Mouse (Mus musculus) G1E-ER4 (cell line): ENCODE measurements around the gene Helz. TPM values are rescaled to one million over a fixed set of nuclear protein-coding genes. Genes with fewer than 3 reads are reported as not detected.

Source experiments
- GATA1 ChIP-seq: IDR thresholded peaks from one replicate; pipeline ENCODE4 v1.8.0; 2012; ENCODE audit warnings: low read length, inconsistent platforms
- polyA plus RNA-seq: library from polyadenylated mRNA; stranded (reverse); fragments of >175 nt; gene quantifications from 2 replicates; pipeline ENCODE4 v1.2.3, GENCODE M21; 2012

Helz gene
- polyA plus RNA-seq, 1 experiment = 76.9 TPM

DNA sequence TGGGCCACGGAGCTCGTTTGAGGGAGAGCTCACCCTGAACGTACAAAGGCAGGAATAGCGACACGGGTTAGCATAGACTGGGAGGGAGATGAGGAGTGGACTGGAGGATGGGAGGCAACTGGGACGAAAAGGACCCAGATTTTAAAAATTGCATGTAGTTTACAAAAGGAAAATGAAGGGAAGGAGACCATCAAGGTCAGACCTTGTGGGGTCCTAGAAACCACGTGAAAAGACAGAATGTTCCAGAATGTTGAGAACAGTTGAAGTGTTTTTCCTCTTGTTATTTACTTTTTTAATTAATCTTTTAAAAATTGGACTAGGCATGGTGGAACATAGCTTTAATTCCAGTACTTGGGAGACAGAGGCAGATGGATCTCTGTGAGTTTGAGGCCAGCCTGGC is 173.3 kb downstream of the Helz start:
- TF ChIP-seq GATA1 = no peak

DNA sequence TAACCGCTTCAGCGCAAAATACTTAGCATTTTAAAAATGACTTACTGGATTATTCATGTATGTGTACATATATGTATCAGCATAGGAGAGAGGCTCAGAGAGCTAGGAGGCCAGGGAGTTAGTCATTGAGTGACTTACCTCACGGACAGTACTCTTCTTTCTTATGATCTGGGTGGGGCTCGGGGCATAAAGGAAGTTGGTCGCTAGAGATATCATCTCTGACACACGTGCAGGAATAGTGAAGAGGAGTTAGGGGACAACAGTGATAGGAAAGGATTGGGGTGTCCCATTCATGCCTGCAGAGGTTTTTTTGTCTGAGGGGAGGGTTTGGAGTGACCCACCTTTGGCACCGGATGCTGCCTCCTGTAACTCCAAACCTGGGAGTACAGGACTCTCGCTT is 176.9 kb downstream of the Helz start:
- TF ChIP-seq GATA1 = no peak

DNA sequence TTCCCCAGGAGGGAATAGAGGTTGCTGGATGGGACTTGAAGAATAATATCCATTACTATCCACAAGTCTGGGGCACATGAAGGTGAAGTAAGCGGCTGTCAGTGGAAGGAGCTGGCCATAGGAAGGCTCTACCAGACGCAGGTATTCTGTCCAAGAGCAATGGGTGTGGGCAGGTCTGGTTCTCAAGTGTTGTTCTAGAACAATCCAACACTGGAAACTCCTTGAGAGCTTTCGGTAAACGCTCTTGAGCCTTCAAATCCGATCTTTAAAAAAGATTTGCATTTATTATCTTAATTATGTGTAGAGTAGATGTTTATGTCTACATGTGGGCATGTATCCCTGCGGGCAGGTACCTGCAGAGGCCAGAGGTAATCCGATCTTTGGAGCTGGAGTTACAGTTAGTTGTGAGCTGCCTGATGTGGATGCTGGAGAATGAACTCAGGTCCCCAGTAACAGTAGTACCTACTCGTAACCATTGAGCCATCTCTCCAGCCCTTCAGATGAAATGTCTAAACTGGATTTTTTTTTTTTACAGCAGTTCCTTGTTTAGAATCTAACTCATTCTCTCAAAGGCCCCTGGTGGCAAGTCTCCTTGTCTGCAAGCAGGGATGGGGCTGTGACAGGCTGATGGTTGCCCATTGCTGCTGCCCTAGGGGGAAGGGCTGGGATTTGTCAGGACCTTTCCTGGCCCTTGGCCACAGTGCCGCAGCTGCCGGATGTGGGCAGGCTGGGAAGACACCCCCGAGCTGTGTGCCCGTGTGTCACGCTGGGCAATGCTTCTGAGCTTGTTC is 180.5 kb downstream of the Helz start:
- TF ChIP-seq GATA1 = no peak

DNA sequence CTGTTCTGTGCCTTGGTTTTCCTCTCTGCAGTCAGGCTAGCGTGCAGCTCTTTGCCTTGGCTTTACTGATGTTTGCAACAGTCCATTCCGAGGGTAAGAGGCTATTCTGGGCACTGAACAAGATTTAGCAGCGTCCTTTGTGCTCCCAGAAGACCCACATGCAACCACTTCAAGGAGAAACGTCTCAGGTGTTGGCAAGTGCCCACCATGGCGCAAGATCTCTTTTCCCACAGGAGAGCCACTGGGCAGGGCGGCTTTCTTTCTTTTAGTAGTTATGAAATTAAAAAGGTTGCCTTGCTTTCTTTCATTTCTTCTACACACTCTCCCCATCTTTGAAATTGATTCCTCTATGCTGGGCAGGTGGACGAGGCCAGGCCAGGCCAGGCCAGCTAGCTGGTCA is 181.4 kb downstream of the Helz start:
- TF ChIP-seq GATA1 = no peak

DNA sequence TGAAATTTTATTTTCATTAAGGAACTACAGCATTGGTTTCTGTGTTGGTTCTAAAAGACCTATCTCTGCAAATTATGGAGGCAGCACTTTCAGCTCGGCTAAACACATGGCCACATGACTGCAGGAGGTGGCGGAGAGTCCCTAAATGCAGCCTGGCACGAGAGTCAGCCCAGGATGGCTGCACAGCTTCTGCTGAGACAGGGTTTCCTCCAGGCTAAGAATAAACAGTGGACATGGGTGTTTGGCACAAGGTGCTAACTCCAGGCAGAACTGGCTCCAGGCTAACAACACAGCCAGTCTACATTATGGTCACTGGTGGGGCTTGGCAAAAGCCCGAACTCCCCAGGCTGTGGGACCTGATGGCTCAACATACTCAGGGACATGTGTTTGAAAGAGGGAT is 183.2 kb downstream of the Helz start:
- TF ChIP-seq GATA1 = no peak

DNA sequence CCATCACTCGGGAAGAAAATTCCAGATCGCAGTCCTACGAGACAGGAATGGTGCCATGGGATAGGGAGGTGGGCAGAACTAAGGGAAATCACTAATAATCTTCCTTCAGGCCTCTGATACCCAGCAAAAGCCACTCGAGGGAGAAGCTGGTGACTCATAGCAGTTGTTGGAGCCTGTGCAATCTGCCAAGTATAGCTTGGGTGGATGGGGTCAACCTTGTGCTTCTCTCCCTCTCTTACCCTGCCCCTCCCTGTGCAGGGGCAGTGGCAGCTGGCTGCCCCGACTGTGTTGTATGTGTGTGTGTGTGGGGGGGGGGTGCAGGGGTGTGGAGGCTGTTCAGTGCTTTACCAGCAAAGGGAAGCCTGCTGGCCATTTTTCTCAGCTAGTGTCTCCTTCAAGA is 183.8 kb downstream of the Helz start:
- no peak for TF ChIP-seq GATA1

DNA sequence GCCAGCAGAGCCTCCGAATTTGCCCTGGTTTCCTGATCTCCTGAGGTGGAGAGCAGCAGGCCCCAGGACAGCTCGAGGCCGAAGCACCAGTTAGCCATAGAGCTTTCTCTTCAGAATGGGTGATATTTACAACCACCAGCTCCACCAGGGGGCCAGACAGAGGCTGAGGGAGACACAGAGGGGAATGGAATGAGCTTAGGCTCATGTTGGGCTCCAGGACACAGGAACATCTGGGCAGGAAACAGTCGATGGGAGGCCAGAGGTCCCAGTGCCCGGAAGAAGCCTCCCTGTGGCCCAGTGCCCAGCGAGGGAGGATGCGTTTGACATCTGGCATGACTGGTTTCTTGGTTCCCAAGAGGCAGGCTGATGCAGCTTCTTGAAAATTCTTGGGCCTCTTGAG is 186.4 kb downstream of the Helz start:
- TF ChIP-seq GATA1 = no peak

DNA sequence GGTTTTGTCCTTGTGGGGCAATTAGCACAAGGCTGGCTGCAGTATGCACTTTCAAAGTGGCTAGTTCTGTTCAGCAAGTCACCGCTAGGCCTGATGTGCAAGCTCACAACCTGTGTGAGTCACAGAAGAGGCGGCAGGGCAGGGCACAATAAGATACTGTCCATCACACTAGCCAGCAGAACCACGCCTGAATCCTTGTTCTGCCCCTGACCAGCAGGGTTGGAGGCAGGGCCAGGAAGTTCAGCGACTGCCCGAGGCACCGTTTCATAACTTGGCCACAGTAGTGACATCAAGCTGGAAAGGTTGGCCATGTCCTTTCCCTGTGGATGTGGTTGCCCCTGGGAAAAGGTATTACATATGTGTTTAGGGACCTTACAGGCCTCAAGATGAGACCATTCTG is 190.2 kb downstream of the Helz start:
- no peak for TF ChIP-seq GATA1

DNA sequence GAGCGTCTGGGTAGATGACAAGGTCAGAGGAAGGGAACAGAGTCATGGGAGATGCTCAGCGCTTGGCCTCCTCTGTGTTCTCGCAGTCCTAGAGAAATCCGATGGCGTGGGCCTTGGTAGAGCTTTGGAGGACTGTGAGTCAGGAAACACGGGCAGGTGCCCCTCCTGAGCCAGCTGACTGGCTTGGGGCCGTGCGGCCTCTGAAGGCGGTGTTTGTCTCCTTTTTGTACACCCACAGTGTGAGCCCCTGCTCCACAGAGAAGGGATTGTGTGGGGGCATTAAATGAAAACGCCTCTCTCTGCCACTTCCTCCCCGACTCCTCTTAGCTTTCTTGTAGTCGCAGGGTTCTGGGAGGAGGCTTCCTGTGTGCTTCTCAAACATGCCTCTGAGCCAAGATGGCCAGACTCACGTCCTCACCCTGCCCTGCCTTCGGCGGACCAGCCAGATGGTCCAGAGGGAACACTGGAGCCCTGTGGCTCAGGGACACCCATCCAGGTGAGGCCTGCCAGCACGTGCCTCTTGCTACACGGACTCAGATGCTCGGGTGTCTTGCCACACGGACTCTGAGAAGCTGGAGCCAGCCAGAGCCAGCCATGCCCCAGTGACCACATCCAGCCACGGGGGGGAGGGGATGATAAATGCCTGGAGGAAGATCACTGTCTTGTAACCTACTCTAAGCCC is 190.8 kb downstream of the Helz start:
- TF ChIP-seq GATA1 = no peak

DNA sequence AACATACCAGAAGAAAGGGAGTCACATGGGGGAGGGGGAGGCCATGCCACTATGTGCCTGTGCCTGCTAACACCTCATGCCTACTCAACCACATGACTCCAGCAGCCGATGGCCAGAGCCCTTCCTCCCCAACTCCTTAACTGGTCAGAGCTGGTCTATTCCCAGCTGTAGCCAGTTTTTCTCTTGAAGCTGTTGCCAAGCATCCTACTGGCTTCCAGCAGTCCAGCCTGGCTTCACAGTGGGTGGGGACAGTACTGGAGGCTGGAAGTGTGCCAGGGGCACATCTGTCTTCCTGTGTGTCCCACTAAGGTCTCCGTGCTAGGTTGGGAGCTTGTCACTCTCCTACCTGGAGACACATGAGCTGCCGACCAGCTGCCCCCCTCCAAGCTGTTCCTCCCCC is 195.4 kb downstream of the Helz start:
- no peak for TF ChIP-seq GATA1

Other genes starting within 250 kb of the Helz start
- gene Pitpnc1, start 77.2 kb upstream of the Helz start, polyA plus RNA-seq = 14.9 and 15.9 TPM in 2 replicates
- gene Psmd12, start 68.4 kb upstream of the Helz start, polyA plus RNA-seq = 40.7 and 55.8 TPM in 2 replicates
- not detected in 2 replicates for gene Cacng1, start 168.6 kb downstream of the Helz start, polyA plus RNA-seq
- gene Cacng4, start 246.6 kb downstream of the Helz start, polyA plus RNA-seq = not detected in 2 replicates